Mouse (Mus musculus) midbrain, embryonic 15.5 days (tissue): ENCODE data around the gene Rab31. TPM values are rescaled to one million over a fixed set of nuclear protein-coding genes. Genes with fewer than 3 reads are reported as not detected.

ENCODE experiments used
- ATAC-seq: fragments of 200-750 bp; cut with Nextera tagmentation; replicated peaks from 2 replicates; pipeline ENCODE4 v1.8.0; 2017; ENCODE audit warnings: moderate TSS enrichment
- H3K27ac ChIP-seq: fragments of 300-500 bp; sonication (generic); 2 replicates; pipeline ENCODE4 v1.5.1; 2015; ENCODE audit warnings: mild to moderate bottlenecking, inconsistent platforms
- H3K27me3 ChIP-seq: fragments of 300-500 bp; sonication (generic); replicated peaks from 2 replicates; pipeline ENCODE4 v1.6.1; 2015; ENCODE audit warnings: inconsistent platforms
- H3K36me3 ChIP-seq: fragments of 300-500 bp; sonication (generic); replicated peaks from 2 replicates; pipeline ENCODE4 v1.6.1; 2015; ENCODE audit warnings: inconsistent platforms
- H3K4me1 ChIP-seq: fragments of 300-500 bp; sonication (generic); 2 replicates; pipeline ENCODE4 v1.6.1; 2015; ENCODE audit warnings: inconsistent platforms
- H3K4me2 ChIP-seq: fragments of 300-500 bp; sonication (generic); 2 replicates; pipeline ENCODE4 v1.6.1; 2015; ENCODE audit warnings: inconsistent platforms, mild to moderate bottlenecking, moderate library complexity
- H3K4me3 ChIP-seq: fragments of 300-500 bp; sonication (generic); 2 replicates; pipeline ENCODE4 v1.5.1; 2015; ENCODE audit warnings: mild to moderate bottlenecking, inconsistent platforms
- H3K9ac ChIP-seq: fragments of 300-500 bp; sonication (generic); 2 replicates; pipeline ENCODE4 v1.6.1; 2015; ENCODE audit warnings: mild to moderate bottlenecking, inconsistent platforms
- H3K9me3 ChIP-seq: fragments of 300-500 bp; sonication (generic); 2 replicates; pipeline ENCODE4 v1.6.1; 2016; ENCODE audit warnings: inconsistent platforms
- WGBS: fragments of 180-500 bp; shearing (Covaris S2); methylation state at CpG from one replicate; pipeline ENCODE4 v1.1.7; 2015; ENCODE audit warnings: mixed read lengths; 5-methylcytosine and 5-hydroxymethylcytosine counted together
- polyA plus RNA-seq: library from polyadenylated mRNA; unstranded; fragments of >200 nt; fragmentation: Nextera tagmentation; extraction: Ambion mirVana; gene quantifications from 2 replicates; pipeline ENCODE4 v1.2.1, GENCODE M21; 2015

The Rab31 gene
- polyA plus RNA-seq, 1 experiment from 2014 or later: 76.6 TPM

GRCm38 (mm10) chr17:65777461-65777860 is 4.9 kb upstream of the Rab31 start:
- H3K36me3 ChIP-seq: no peaks in the 10 kb centered on the region
- peaks cover 13% of the 10 kb centered on the region for H3K4me1 ChIP-seq
- no peaks in the 10 kb centered on the region for H3K9me3 ChIP-seq
- no peak overlapping the region for H3K4me2 ChIP-seq
- H3K27ac ChIP-seq: no peak overlapping the region
- H3K4me3 ChIP-seq: no peak overlapping the region
- no peak overlapping the region for H3K9ac ChIP-seq
- ATAC-seq: no peak
- 0 out of 2 replicates have a peak, but pooled peaks cover 4% of the 10 kb centered on the region for H3K27me3 ChIP-seq
- WGBS: 86% methylated on average over 4 of the region's 4 CpGs

- H3K36me3 ChIP-seq: no peaks in the 10 kb centered on the region
- peaks cover 14% of the 10 kb centered on the region for H3K4me1 ChIP-seq
- 0 out of 2 replicates have a peak, but pooled peaks cover 4% of the 10 kb centered on the region for H3K27me3 ChIP-seq
- no peak for ATAC-seq
- no peak overlapping the region for H3K9ac ChIP-seq
- no peak overlapping the region for H3K4me3 ChIP-seq
- no peak overlapping the region for H3K27ac ChIP-seq
- no peaks in the 10 kb centered on the region for H3K9me3 ChIP-seq
- H3K4me2 ChIP-seq: no peak overlapping the region
- WGBS: 74% methylated on average over 1 of the region's 1 CpGs
Measured at GRCm38 (mm10) chr17:65776228-65776627, 3.7 kb upstream of the Rab31 start.

- peaks cover 31% of the 10 kb centered on the region for H3K4me1 ChIP-seq
- H3K9me3 ChIP-seq: no peaks in the 10 kb centered on the region
- no peaks in the 10 kb centered on the region for H3K36me3 ChIP-seq
- no peak overlapping the region for H3K4me2 ChIP-seq
- WGBS: 81% methylated on average over 7 of the region's 7 CpGs
- ATAC-seq: no peak
- H3K27ac ChIP-seq: no peak overlapping the region
- H3K9ac ChIP-seq: no peak overlapping the region
- no peak overlapping the region for H3K4me3 ChIP-seq
- H3K27me3 ChIP-seq: 0 out of 2 replicates have a peak, but pooled peaks cover 4% of the 10 kb centered on the region
Measured at GRCm38 (mm10) chr17:65774439-65774838, 1.9 kb upstream of the Rab31 start.

GRCm38 (mm10) chr17:65773617-65774016 is 1.1 kb upstream of the Rab31 start:
- Histone ChIP-seq H3K4me3 (no peak overlapping the region), H3K4me2 (no peak overlapping the region), H3K27me3 (0 out of 2 replicates have a peak, but pooled peaks cover 4% of the 10 kb centered on the region), H3K4me1 (peaks cover 39% of the 10 kb centered on the region), H3K9ac (no peak overlapping the region), H3K36me3 (no peaks in the 10 kb centered on the region), H3K27ac (no peak overlapping the region), H3K9me3 (no peaks in the 10 kb centered on the region)
- no peak for ATAC-seq
- WGBS: 64% methylated on average over 4 of the region's 4 CpGs

GRCm38 (mm10) chr17:65770982-65771915 is 1.3 kb downstream of the Rab31 start:
- 0 out of 2 replicates have a peak, but pooled peaks cover 4% of the 10 kb centered on the region for H3K27me3 ChIP-seq
- H3K27ac ChIP-seq: peak overlapping the region; percentile 80
- H3K36me3 ChIP-seq: no peaks in the 10 kb centered on the region
- 19% methylated on average over 17 of the region's 17 CpGs for WGBS
- peak overlapping the region; percentile 89 for H3K4me2 ChIP-seq
- H3K9me3 ChIP-seq: no peaks in the 10 kb centered on the region
- peak overlapping the region; percentile 74 for H3K9ac ChIP-seq
- no peak for ATAC-seq
- H3K4me3 ChIP-seq: peak overlapping the region; percentile 86
- peaks cover 51% of the 10 kb centered on the region for H3K4me1 ChIP-seq

GRCm38 (mm10) chr17:65768486-65768885 is 4.1 kb downstream of the Rab31 start:
- Histone ChIP-seq H3K9me3 (no peaks in the 10 kb centered on the region), H3K4me1 (peaks cover 51% of the 10 kb centered on the region), H3K4me3 (no peak overlapping the region), H3K9ac (no peak overlapping the region), H3K27me3 (no peaks in the 10 kb centered on the region), H3K27ac (0 out of 2 replicates have a peak overlapping the region, but pooled peaks have one; percentile 39), H3K4me2 (no peak overlapping the region), H3K36me3 (no peaks in the 10 kb centered on the region)
- ATAC-seq: no peak
- 27% methylated on average over 5 of the region's 5 CpGs for WGBS

GRCm38 (mm10) chr17:65763221-65763620 is 9.3 kb downstream of the Rab31 start:
- Histone ChIP-seq H3K4me2 (no peak overlapping the region), H3K9me3 (no peaks in the 10 kb centered on the region), H3K9ac (no peak overlapping the region), H3K27me3 (no peaks in the 10 kb centered on the region), H3K4me3 (no peak overlapping the region), H3K36me3 (no peaks in the 10 kb centered on the region), H3K27ac (no peak overlapping the region), H3K4me1 (peaks cover 8% of the 10 kb centered on the region)
- 95% methylated on average over 14 of the region's 14 CpGs for WGBS
- no peak for ATAC-seq

GRCm38 (mm10) chr17:65757150-65757549 is 15.4 kb downstream of the Rab31 start:
- Histone ChIP-seq H3K27ac (no peak overlapping the region), H3K36me3 (no peaks in the 10 kb centered on the region), H3K4me2 (no peak overlapping the region), H3K9ac (no peak overlapping the region), H3K4me3 (no peak overlapping the region), H3K27me3 (no peaks in the 10 kb centered on the region), H3K4me1 (no peaks in the 10 kb centered on the region), H3K9me3 (no peaks in the 10 kb centered on the region)
- WGBS: 61% methylated on average over 6 of the region's 6 CpGs
- ATAC-seq: 0 out of 2 replicates have a peak, but pooled peaks have one; percentile 27

GRCm38 (mm10) chr17:65755857-65756256 is 16.7 kb downstream of the Rab31 start:
- H3K4me1 ChIP-seq: no peaks in the 10 kb centered on the region
- no peak overlapping the region for H3K27ac ChIP-seq
- WGBS: 96% methylated on average over 3 of the region's 3 CpGs
- no peak overlapping the region for H3K4me2 ChIP-seq
- H3K27me3 ChIP-seq: no peaks in the 10 kb centered on the region
- H3K9ac ChIP-seq: no peak overlapping the region
- H3K9me3 ChIP-seq: no peaks in the 10 kb centered on the region
- no peak overlapping the region for H3K4me3 ChIP-seq
- H3K36me3 ChIP-seq: no peaks in the 10 kb centered on the region
- ATAC-seq: no peak

GRCm38 (mm10) chr17:65753130-65753529 is 19.4 kb downstream of the Rab31 start:
- no peaks in the 10 kb centered on the region for H3K9me3 ChIP-seq
- no peak overlapping the region for H3K4me2 ChIP-seq
- H3K27ac ChIP-seq: no peak overlapping the region
- WGBS: 98% methylated on average over 6 of the region's 6 CpGs
- no peaks in the 10 kb centered on the region for H3K27me3 ChIP-seq
- no peaks in the 10 kb centered on the region for H3K36me3 ChIP-seq
- H3K4me3 ChIP-seq: no peak overlapping the region
- ATAC-seq: no peak
- no peak overlapping the region for H3K9ac ChIP-seq
- no peaks in the 10 kb centered on the region for H3K4me1 ChIP-seq

- Histone ChIP-seq H3K4me2 (no peak overlapping the region), H3K9ac (no peak overlapping the region), H3K4me3 (no peak overlapping the region), H3K36me3 (no peaks in the 10 kb centered on the region), H3K9me3 (no peaks in the 10 kb centered on the region), H3K27me3 (no peaks in the 10 kb centered on the region), H3K27ac (no peak overlapping the region), H3K4me1 (no peaks in the 10 kb centered on the region)
- ATAC-seq: no peak
Measured at GRCm38 (mm10) chr17:65750301-65750700, 22.3 kb downstream of the Rab31 start.

GRCm38 (mm10) chr17:65749803-65750202 is 22.7 kb downstream of the Rab31 start:
- Histone ChIP-seq H3K4me3 (no peak overlapping the region), H3K4me2 (no peak overlapping the region), H3K27ac (no peak overlapping the region), H3K9me3 (no peaks in the 10 kb centered on the region), H3K9ac (no peak overlapping the region), H3K36me3 (no peaks in the 10 kb centered on the region), H3K4me1 (no peaks in the 10 kb centered on the region), H3K27me3 (no peaks in the 10 kb centered on the region)
- WGBS: 94% methylated on average over 7 of the region's 7 CpGs
- ATAC-seq: no peak

GRCm38 (mm10) chr17:65748997-65749396 is 23.6 kb downstream of the Rab31 start:
- WGBS: 79% methylated on average over 6 of the region's 6 CpGs
- ATAC-seq: no peak
- Histone ChIP-seq H3K4me3 (no peak overlapping the region), H3K36me3 (no peaks in the 10 kb centered on the region), H3K27ac (no peak overlapping the region), H3K4me2 (no peak overlapping the region), H3K4me1 (no peaks in the 10 kb centered on the region), H3K9ac (no peak overlapping the region), H3K9me3 (no peaks in the 10 kb centered on the region), H3K27me3 (no peaks in the 10 kb centered on the region)
